Mouse (Mus musculus): ENCODE results near the gene 1700061G19Rik.
"Not testable (repeated sequence)": the region's sequence is repeated elsewhere in the genome, so short reads cannot be mapped to it uniquely, and the experiment has no call there.

1700061G19Rik gene

GRCm38 (mm10) chr17:56871767-56872166, 3.5 kb upstream of the 1700061G19Rik start:
- no peak for DNase-seq (ENCODE audit: low spot score in 2 of 2)

- no peak for DNase-seq (ENCODE audit: low spot score in 2 of 2)
Measured at GRCm38 (mm10) chr17:56872512-56872911, 2.8 kb upstream of the 1700061G19Rik start.

- DNase-seq (ENCODE audit: low spot score in 2 of 2) = no peak
Measured at GRCm38 (mm10) chr17:56874237-56874636, 1.0 kb upstream of the 1700061G19Rik start, which contains the start of gene Acsbg2. Gene Acsbg2, minus strand, starts transcription at chr17:56874447.

GRCm38 (mm10) chr17:56876465-56876864, 1.2 kb downstream of the 1700061G19Rik start:
- DNase-seq (ENCODE audit: low spot score in 2 of 2) = no peak

GRCm38 (mm10) chr17:56876981-56877380, 1.7 kb downstream of the 1700061G19Rik start:
- DNase-seq (ENCODE audit: low spot score in 2 of 2) = no peak

- no peak for DNase-seq (ENCODE audit: low spot score in 2 of 2)
Measured at GRCm38 (mm10) chr17:56877426-56877825, 2.1 kb downstream of the 1700061G19Rik start.

- peak in 1 of 2 experiments; percentile 39 for DNase-seq (ENCODE audit: low spot score in 2 of 2)
Measured at GRCm38 (mm10) chr17:56883612-56884011, 8.3 kb downstream of the 1700061G19Rik start.

GRCm38 (mm10) chr17:56884331-56884730, 9.1 kb downstream of the 1700061G19Rik start:
- DNase-seq (ENCODE audit: low spot score in 2 of 2) = no peak

GRCm38 (mm10) chr17:56884809-56885208, 9.5 kb downstream of the 1700061G19Rik start:
- no peak for DNase-seq (ENCODE audit: low spot score in 2 of 2)

- no peak for DNase-seq (ENCODE audit: low spot score in 2 of 2)
Measured at GRCm38 (mm10) chr17:56888050-56888449, 12.8 kb downstream of the 1700061G19Rik start.

GRCm38 (mm10) chr17:56890018-56890417, 14.7 kb downstream of the 1700061G19Rik start:
- no peak for DNase-seq (ENCODE audit: low spot score in 2 of 2)

GRCm38 (mm10) chr17:56895368-56895918, 20.2 kb downstream of the 1700061G19Rik start:
- DNase-seq (ENCODE audit: low spot score in 2 of 2) = no peak

- peak; percentile 57 to 76 for DNase-seq (ENCODE audit: low spot score in 2 of 2)
Measured at GRCm38 (mm10) chr17:56896513-56897129, 21.3 kb downstream of the 1700061G19Rik start.

- peak; percentile 86 to 87 for DNase-seq (ENCODE audit: low spot score in 2 of 2)
Measured at GRCm38 (mm10) chr17:56897630-56898195, 22.4 kb downstream of the 1700061G19Rik start.

- DNase-seq (ENCODE audit: low spot score in 2 of 2) = no peak
Measured at GRCm38 (mm10) chr17:56902698-56903097, 27.4 kb downstream of the 1700061G19Rik start.

- DNase-seq (ENCODE audit: low spot score in 2 of 2) = no peak
Measured at GRCm38 (mm10) chr17:56906166-56906565, 30.9 kb downstream of the 1700061G19Rik start.

GRCm38 (mm10) chr17:56907096-56907495, 31.8 kb downstream of the 1700061G19Rik start:
- DNase-seq (ENCODE audit: low spot score in 2 of 2) = no peak

GRCm38 (mm10) chr17:56907887-56908286, 32.6 kb downstream of the 1700061G19Rik start:
- no peak for DNase-seq (ENCODE audit: low spot score in 2 of 2)

GRCm38 (mm10) chr17:56909764-56910163, 34.5 kb downstream of the 1700061G19Rik start:
- not testable (repeated sequence) for DNase-seq (ENCODE audit: low spot score in 2 of 2)

GRCm38 (mm10) chr17:56913023-56913422, 37.7 kb downstream of the 1700061G19Rik start:
- DNase-seq (ENCODE audit: low spot score in 2 of 2) = no peak

- no peak for DNase-seq (ENCODE audit: low spot score in 2 of 2)
Measured at GRCm38 (mm10) chr17:56913444-56913843, 38.2 kb downstream of the 1700061G19Rik start.

GRCm38 (mm10) chr17:56917166-56917565, 41.9 kb downstream of the 1700061G19Rik start:
- no peak for DNase-seq (ENCODE audit: low spot score in 2 of 2)

- DNase-seq (ENCODE audit: low spot score in 2 of 2) = no peak
Measured at GRCm38 (mm10) chr17:56919725-56920124, 44.4 kb downstream of the 1700061G19Rik start.
